Mouse (Mus musculus): ENCODE results near the gene Smg6. TPM values are rescaled to one million over a fixed set of nuclear protein-coding genes. Genes with fewer than 3 reads are reported as not detected.

Gene Smg6
- total RNA-seq, 1 experiment, result 19.9 TPM

GRCm38 (mm10) chr11:75160954-75161353 is 235.3 kb downstream of the Smg6 start:
- no peaks in the 10 kb centered on the region for H3K9me3 ChIP-seq (ENCODE audit: control insufficient read depth, insufficient read depth, low read depth, low read length)
- no peak overlapping the region for H3K4me3 ChIP-seq (ENCODE audit: insufficient read depth in 1 of 2, low read depth in 1 of 2, low read length in 2 of 2, poor library complexity in 1 of 2, severe bottlenecking in 1 of 2)
- peaks cover 0 to 7% of the 10 kb centered on the region in 2 experiments; a peak in 1 of 4 replicates for H3K4me1 ChIP-seq (ENCODE audit: control insufficient read depth in 2 of 2, insufficient read depth in 2 of 2, low read length in 2 of 2, poor library complexity in 1 of 2)
- H3K36me3 ChIP-seq (ENCODE audit: control insufficient read depth, insufficient read depth, low read length, poor library complexity, severe bottlenecking), result no peaks in the 10 kb centered on the region; the same call in 1 of the 2 replicates
- in situ Hi-C loops (cut with MboI; ENCODE audit: low sequenced_read_pairs in 2 of 2, unreplicated experiment in 2 of 2), result no loop called here
- H3K27ac ChIP-seq (ENCODE audit: insufficient read depth, low read depth, low read length, poor library complexity, severe bottlenecking), result no peak overlapping the region
- no peak overlapping the region for H3K9ac ChIP-seq (ENCODE audit: insufficient read depth, low read depth, low read length, poor library complexity, severe bottlenecking)
- TF ChIP-seq MAFK (IDR thresholded peaks at IDR 0.05; ENCODE audit: insufficient read depth, low read depth, low read length) (no peak), ZC3H11A (IDR thresholded peaks at IDR 0.05; ENCODE audit: borderline replicate concordance, low read depth, low read length) (no peak), ZNF384 (IDR thresholded peaks at IDR 0.05; ENCODE audit: low read depth, low read length) (no peak), HCFC1 (IDR thresholded peaks at IDR 0.05; ENCODE audit: borderline replicate concordance, insufficient read depth, low read length) (no peak), CHD2 (IDR thresholded peaks at IDR 0.05; ENCODE audit: low read depth, low read length) (no peak)
- DNase-seq (ENCODE audit: low read depth, low spot score), result no peak

GRCm38 (mm10) chr11:75161417-75162008 is 235.9 kb downstream of the Smg6 start:
- in situ Hi-C loops (cut with MboI; ENCODE audit: low sequenced_read_pairs in 2 of 2, unreplicated experiment in 2 of 2), result no loop called here
- Histone ChIP-seq H3K9ac (ENCODE audit: insufficient read depth, low read depth, low read length, poor library complexity, severe bottlenecking) (no peak overlapping the region), H3K4me1 (ENCODE audit: control insufficient read depth in 2 of 2, insufficient read depth in 2 of 2, low read length in 2 of 2, poor library complexity in 1 of 2) (peaks cover 0 to 7% of the 10 kb centered on the region in 2 experiments; a peak in 1 of 4 replicates), H3K36me3 (ENCODE audit: control insufficient read depth, insufficient read depth, low read length, poor library complexity, severe bottlenecking) (no peaks in the 10 kb centered on the region; the same call in 1 of the 2 replicates), H3K4me3 (ENCODE audit: insufficient read depth in 1 of 2, low read depth in 1 of 2, low read length in 2 of 2, poor library complexity in 1 of 2, severe bottlenecking in 1 of 2) (no peak overlapping the region), H3K9me3 (ENCODE audit: control insufficient read depth, insufficient read depth, low read depth, low read length) (no peaks in the 10 kb centered on the region), H3K27ac (ENCODE audit: insufficient read depth, low read depth, low read length, poor library complexity, severe bottlenecking) (no peak overlapping the region)
- no peak for DNase-seq (ENCODE audit: low read depth, low spot score)
- TF ChIP-seq MAFK (IDR thresholded peaks at IDR 0.05; ENCODE audit: insufficient read depth, low read depth, low read length) (no peak), ZC3H11A (IDR thresholded peaks at IDR 0.05; ENCODE audit: borderline replicate concordance, low read depth, low read length) (no peak), CHD2 (IDR thresholded peaks at IDR 0.05; ENCODE audit: low read depth, low read length) (no peak), HCFC1 (IDR thresholded peaks at IDR 0.05; ENCODE audit: borderline replicate concordance, insufficient read depth, low read length) (no peak), ZNF384 (IDR thresholded peaks at IDR 0.05; ENCODE audit: low read depth, low read length) (no peak)

- H3K4me1 ChIP-seq (ENCODE audit: control insufficient read depth in 2 of 2, insufficient read depth in 2 of 2, low read length in 2 of 2, poor library complexity in 1 of 2), result peaks cover 0 to 12% of the 10 kb centered on the region in 2 experiments; a peak in 1 of 4 replicates
- no peaks in the 10 kb centered on the region; the same call in 1 of the 2 replicates for H3K36me3 ChIP-seq (ENCODE audit: control insufficient read depth, insufficient read depth, low read length, poor library complexity, severe bottlenecking)
- no peak overlapping the region for H3K27ac ChIP-seq (ENCODE audit: insufficient read depth, low read depth, low read length, poor library complexity, severe bottlenecking)
- no peak for DNase-seq (ENCODE audit: low read depth, low spot score)
- no peak for TF ChIP-seq HCFC1 (IDR thresholded peaks at IDR 0.05; ENCODE audit: borderline replicate concordance, insufficient read depth, low read length)
- no peak for TF ChIP-seq MAFK (IDR thresholded peaks at IDR 0.05; ENCODE audit: insufficient read depth, low read depth, low read length)
- peak overlapping the region; percentile 23; the same call in 1 of the 2 replicates for H3K9ac ChIP-seq (ENCODE audit: insufficient read depth, low read depth, low read length, poor library complexity, severe bottlenecking)
- in situ Hi-C loops (cut with MboI; ENCODE audit: low sequenced_read_pairs in 2 of 2, unreplicated experiment in 2 of 2), result no loop called here
- H3K4me3 ChIP-seq (ENCODE audit: insufficient read depth in 1 of 2, low read depth in 1 of 2, low read length in 2 of 2, poor library complexity in 1 of 2, severe bottlenecking in 1 of 2), result peak overlapping the region in 1 of 2 experiments; percentile 27; a peak in 1 of 4 replicates
- no peaks in the 10 kb centered on the region for H3K9me3 ChIP-seq (ENCODE audit: control insufficient read depth, insufficient read depth, low read depth, low read length)
Observed at GRCm38 (mm10) chr11:75162591-75163080, 237.0 kb downstream of the Smg6 start.

GRCm38 (mm10) chr11:75163379-75163778 is 237.8 kb downstream of the Smg6 start:
- Histone ChIP-seq H3K4me1 (ENCODE audit: control insufficient read depth in 2 of 2, insufficient read depth in 2 of 2, low read length in 2 of 2, poor library complexity in 1 of 2) (peaks cover 0 to 12% of the 10 kb centered on the region in 2 experiments; a peak in 1 of 4 replicates), H3K9ac (ENCODE audit: insufficient read depth, low read depth, low read length, poor library complexity, severe bottlenecking) (no peak overlapping the region), H3K27ac (ENCODE audit: insufficient read depth, low read depth, low read length, poor library complexity, severe bottlenecking) (no peak overlapping the region), H3K36me3 (ENCODE audit: control insufficient read depth, insufficient read depth, low read length, poor library complexity, severe bottlenecking) (no peaks in the 10 kb centered on the region; the same call in 1 of the 2 replicates), H3K9me3 (ENCODE audit: control insufficient read depth, insufficient read depth, low read depth, low read length) (no peaks in the 10 kb centered on the region), H3K4me3 (ENCODE audit: insufficient read depth in 1 of 2, low read depth in 1 of 2, low read length in 2 of 2, poor library complexity in 1 of 2, severe bottlenecking in 1 of 2) (no peak overlapping the region)
- in situ Hi-C loops (cut with MboI; ENCODE audit: low sequenced_read_pairs in 2 of 2, unreplicated experiment in 2 of 2), result no loop called here
- no peak for DNase-seq (ENCODE audit: low read depth, low spot score)
- no peak for TF ChIP-seq ZNF384 (IDR thresholded peaks at IDR 0.05; ENCODE audit: low read depth, low read length)

GRCm38 (mm10) chr11:75164051-75164450 is 238.4 kb downstream of the Smg6 start:
- Histone ChIP-seq H3K4me1 (ENCODE audit: control insufficient read depth in 2 of 2, insufficient read depth in 2 of 2, low read length in 2 of 2, poor library complexity in 1 of 2) (peaks cover 0 to 12% of the 10 kb centered on the region in 2 experiments; a peak in 1 of 4 replicates), H3K27ac (ENCODE audit: insufficient read depth, low read depth, low read length, poor library complexity, severe bottlenecking) (no peak overlapping the region), H3K9ac (ENCODE audit: insufficient read depth, low read depth, low read length, poor library complexity, severe bottlenecking) (no peak overlapping the region), H3K36me3 (ENCODE audit: control insufficient read depth, insufficient read depth, low read length, poor library complexity, severe bottlenecking) (no peaks in the 10 kb centered on the region; the same call in 1 of the 2 replicates), H3K9me3 (ENCODE audit: control insufficient read depth, insufficient read depth, low read depth, low read length) (no peaks in the 10 kb centered on the region), H3K4me3 (ENCODE audit: insufficient read depth in 1 of 2, low read depth in 1 of 2, low read length in 2 of 2, poor library complexity in 1 of 2, severe bottlenecking in 1 of 2) (no peak overlapping the region)
- no peak for TF ChIP-seq HCFC1 (IDR thresholded peaks at IDR 0.05; ENCODE audit: borderline replicate concordance, insufficient read depth, low read length)
- no peak for TF ChIP-seq ZC3H11A (IDR thresholded peaks at IDR 0.05; ENCODE audit: borderline replicate concordance, low read depth, low read length)
- TF ChIP-seq ZNF384 (IDR thresholded peaks at IDR 0.05; ENCODE audit: low read depth, low read length), result no peak
- no peak for TF ChIP-seq MAFK (IDR thresholded peaks at IDR 0.05; ENCODE audit: insufficient read depth, low read depth, low read length)
- TF ChIP-seq CHD2 (IDR thresholded peaks at IDR 0.05; ENCODE audit: low read depth, low read length), result no peak
- in situ Hi-C loops (cut with MboI; ENCODE audit: low sequenced_read_pairs in 2 of 2, unreplicated experiment in 2 of 2), result no loop called here
- DNase-seq (ENCODE audit: low read depth, low spot score), result no peak
